Mouse (Mus musculus) liver, adult (tissue): ENCODE data around the gene Aebp1.

Experiments used
- GATA4 ChIP-seq: IDR thresholded peaks from 2 replicates; pipeline ENCODE4 v1.6.1; 2014; ENCODE audit warnings: mild to moderate bottlenecking, low read length; ENCODE audit not compliant: insufficient replicate concordance

Aebp1 gene

DNA sequence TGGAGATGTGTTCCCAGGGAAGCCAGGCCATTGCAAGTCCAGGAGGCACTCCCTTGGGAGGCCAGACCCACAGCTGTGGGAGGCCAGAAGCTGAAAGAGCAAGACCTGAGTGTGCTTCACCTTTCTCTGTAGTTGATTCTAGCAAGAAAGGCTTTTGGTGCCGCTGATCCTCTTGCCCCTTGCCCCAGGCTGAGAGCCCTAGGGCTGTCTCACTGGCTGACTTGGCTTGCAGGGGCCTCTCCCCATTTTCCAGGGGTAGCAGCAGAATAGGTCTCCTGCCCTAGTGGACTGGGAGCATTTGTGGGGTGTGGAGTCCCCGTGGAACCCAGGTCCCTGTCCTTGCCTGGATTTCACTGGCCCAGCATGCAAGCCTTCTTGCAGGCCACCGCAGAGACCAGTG lies 39.6 kb downstream of the Aebp1 start:
- no peak for TF ChIP-seq GATA4

DNA sequence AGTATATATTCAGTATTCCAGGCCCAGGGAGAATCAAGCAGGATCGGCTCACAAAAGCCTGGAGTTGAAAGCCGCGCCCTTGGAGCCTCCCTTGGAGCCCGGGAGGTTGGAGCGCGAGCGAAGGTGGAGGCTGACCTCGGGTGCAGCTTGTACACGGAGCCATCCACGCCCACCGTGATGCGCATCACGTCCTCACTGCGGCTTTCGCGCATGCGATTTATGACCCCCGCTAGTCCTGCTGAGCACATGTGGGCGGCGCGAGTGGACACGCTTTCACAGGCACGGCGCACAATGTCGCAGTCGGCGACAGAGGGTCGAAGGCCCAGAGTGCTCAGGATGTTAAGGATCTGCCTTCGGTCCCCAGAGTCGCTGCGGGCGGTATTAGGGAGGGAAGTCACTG lies 40.2 kb downstream of the Aebp1 start:
- TF ChIP-seq GATA4: no peak

DNA sequence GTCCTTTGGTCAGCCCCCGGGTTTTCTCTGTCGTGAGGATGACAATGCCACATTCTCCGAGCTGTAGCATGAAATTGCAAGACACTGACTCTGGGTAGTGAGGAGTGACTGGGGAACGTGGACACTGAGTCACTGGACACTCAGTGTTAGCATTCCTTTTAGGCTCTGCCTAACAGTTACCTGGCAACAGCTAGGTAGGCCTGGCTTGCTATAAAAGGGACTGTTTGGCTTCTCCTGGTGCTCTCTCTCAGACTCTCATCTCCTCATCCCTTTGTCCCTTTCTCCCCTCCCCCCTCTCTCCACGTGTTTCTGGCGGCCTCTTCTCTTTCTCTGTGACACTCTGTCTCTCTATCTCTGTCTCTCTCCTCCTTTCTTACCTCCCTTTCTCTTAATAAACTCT lies 40.6 kb downstream of the Aebp1 start:
- TF ChIP-seq GATA4: no peak

DNA sequence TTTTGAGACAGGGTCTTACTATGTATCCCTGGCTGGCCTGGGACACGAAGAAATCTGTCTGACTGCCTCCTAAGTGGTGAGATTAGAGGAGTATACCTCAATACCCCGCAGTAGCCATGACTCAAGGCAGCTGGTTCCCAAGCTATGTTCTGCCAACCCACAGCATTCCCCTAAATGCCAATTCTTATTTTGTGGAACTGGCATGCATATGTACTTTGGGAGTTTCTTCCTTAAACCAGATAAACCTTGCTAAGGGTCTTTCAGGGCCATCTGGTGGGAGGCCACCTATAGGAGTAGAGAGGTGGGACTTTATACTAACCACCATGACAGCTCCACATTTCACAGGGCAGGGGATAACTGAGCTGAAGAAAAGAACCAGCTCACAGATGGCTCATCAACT lies 42.1 kb downstream of the Aebp1 start:
- TF ChIP-seq GATA4: no peak

DNA sequence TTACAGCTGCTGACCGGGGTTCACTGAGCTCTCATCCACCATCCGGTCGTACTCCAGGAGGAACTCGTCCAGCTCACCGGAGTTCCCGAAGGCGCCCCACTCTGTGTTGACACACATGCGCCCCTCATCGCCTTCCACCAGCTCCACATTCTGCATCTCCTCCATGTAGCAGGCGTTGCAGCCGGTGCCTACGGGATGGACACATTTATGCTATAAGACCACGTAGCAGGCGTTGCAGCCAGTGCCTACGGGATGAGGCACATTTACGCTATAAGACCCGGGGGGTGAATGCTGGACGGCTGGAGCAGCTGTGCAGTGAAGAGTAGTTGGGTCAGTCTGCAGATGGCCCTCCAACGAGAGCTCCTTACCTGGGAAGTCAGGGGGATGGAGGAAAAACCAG lies 42.6 kb downstream of the Aebp1 start:
- TF ChIP-seq GATA4: no peak

DNA sequence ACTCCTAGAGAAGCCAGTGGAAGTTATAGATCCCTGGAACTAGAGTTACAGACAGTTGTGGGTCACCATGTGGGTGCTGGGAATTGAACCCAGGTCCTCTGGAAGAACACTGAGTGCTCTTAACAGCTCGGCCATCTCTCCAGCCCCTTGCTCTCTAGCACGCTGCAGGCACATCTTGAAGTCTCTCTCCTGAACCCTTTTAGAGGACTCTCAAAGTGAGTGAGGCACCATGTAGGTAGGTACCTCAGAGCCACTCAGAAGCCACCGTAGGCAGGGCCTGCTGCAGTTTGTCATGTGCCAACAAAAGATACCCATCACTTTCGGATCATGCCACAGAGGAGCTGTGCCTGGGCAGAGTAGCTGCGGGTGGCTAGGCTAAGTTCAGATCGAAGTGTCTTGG lies 43.1 kb downstream of the Aebp1 start:
- no peak for TF ChIP-seq GATA4

DNA sequence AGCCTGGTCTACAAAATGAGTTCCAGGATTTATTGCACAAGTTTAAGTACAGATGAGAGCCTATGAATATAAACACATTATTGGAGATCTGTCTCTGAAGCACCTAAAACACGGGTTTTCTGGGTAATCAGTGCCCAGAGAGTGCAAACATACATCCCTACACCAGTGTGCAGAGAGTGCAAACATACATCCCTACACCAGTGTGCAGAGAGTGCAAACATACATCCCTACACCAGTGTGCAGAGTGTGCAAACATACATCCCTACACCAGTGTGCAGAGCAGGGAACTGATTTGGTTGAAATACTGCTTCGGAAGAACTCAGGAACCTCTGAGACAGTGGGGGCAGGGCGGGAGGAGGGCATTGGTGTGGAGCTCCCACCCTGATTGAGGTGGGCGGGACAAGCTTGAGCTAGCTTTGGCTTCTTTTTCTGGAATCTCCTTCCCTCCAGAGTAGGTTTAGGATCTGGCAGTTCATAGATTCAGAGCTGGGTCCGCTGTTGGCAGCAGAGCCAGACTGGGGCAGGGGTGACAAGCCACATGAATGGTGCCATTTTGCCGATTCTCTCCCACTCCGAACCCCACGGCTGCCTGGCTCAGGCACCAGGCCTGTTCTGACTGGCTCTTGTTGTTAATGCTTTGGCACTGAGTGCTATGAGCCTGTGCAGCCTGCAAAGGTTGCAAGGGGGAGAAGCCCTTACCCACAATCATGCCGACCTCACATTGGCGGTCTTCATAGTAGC lies 44.2 kb downstream of the Aebp1 start:
- TF ChIP-seq GATA4: no peak

DNA sequence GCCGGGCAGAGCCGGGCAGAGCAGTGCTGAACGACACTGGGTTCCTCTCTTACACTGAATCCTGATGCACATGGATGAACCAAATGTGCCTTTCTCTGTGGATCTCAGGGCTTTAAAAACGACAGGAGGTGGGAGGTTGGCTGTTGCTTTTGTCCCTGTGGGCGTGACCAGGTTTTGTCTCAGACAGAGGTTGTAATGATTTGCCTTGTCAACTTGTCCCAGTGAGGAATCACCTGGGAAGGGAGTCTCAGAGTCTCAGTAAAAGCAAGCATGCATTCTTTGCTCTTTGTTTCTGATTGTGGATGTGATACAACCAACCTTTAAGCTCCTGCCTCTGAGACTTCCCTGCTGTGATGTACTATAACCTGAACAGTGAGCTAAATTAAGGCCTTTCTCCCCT lies 45.3 kb downstream of the Aebp1 start:
- TF ChIP-seq GATA4: no peak

DNA sequence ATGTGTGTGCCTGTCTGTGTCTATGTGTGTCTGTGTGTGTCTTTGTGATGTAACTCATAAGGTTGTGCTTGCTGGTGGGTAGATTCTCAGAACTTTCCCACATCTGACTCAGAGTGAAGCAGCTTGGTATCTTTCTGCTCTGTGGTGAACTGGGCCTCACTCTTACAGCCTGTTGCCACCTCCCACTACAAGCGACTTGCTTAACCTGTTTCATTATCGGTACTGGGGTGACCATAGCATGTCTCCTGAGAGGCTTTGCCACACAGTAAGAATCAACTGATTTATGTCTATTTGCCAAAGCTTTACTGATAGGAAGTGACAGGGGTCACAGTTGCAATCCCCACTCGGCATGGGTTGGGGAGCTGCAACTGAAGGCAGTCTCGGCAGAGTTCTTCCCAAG lies 46.9 kb downstream of the Aebp1 start:
- no peak for TF ChIP-seq GATA4

DNA sequence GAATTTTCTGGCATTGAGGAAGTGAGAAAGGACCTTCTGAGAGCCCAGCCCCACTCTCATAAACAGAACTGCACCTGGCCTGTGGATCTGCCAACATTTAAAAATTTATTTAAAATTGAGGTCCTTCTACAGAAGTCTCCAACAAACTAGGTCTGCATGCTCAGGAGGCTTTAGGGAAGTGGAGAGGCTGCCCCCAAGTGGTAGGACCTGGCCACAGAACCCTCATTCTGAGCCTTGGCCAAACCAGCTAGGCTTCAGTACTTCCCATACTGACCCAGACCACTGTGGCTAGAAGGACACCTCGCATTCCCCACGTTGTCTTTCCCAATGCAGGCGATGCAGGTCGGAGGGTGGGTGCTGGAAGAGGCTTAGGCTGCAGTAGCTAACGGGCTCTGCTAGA lies 50.9 kb downstream of the Aebp1 start:
- no peak for TF ChIP-seq GATA4

DNA sequence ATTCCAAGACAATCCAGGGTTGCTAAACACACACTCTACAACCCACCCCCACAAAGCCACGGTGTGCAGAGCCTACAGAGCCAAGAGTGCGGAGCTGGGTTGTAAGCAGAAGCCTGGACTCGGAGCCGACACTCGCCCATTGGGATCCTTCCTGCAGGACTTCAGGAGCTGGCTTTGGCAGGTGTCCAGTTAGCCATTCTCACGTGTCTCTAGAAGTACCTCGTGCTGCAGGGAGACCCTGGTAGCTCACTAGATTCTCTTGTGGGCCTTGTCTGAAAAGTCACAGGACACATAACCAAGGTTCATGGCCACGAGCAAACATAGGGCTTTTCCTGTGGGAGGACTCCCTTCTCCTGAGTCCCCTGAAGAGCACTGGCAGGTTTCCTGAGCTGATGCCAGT lies 51.5 kb downstream of the Aebp1 start:
- no peak for TF ChIP-seq GATA4

DNA sequence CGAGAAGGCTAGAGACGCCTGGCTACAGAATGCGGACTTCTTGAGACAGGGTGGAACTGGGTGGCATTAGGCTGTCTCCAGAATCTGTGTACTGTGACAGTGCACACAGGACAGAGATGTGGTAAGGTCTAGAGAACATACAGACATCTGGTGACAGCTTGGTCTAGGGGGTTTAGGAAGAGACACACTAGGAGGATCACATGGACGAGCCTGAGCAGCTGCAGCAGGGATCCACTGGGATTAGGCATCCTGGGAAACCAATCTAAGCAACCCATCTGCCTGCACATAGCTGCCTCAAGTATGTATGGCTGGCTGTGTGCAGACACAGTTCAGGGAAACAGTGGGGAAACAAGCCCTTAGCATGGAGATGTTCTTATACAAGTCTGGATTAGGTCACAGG lies 52.2 kb downstream of the Aebp1 start:
- no peak for TF ChIP-seq GATA4

DNA sequence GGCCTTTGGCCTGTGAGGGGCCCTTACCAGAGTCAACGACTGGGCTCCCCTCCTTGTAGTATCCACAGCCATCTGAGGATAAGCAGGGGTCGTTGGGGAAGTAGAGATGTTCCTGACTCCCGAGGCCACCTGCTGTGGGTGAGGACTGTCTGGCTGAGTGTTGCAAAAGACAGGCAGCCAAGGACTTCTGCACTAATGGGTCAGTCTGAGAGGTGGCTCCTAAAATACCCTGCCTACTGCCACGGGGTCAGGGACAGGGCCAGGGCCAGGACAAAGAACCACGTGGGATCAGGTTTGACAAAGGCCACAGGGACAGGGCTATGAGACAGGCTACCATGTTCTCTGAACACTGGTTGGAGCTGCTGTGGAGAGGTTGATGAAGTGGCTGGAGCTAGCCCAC lies 53.2 kb downstream of the Aebp1 start:
- no peak for TF ChIP-seq GATA4

DNA sequence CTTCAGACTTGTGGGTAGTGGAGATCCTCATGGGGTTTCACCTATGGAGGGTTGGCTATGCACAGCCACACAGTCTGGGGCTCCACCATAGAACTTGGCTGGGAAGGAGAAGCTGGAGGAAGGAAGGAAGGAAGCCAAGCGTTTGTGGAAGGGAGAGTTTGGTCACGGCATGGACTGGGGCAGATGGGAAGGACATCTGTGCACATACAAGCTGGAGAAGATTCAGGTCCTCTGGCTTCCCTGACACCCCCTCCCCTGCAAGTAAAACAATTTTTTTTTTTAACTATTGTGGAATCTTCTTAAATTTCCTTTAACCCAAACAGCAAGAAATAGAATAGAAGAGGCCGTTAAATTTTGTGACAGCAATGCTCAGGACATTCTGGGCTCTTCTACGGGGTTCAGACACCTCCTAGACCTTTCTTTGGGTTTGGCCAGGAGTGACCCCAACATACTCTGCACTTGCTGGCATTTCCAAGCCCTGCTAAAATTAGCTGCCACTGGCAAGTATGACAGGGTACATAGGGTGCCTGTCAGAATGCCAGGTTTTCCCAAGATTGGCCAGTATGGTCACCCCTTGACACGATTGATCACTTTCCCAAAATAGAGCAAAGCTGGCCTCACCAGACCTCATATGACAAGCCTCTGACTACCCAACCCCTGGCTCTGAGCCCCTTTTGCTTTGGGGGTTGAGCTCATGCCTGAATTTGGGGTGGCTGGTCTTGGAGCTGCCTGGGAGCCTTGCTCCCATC lies 53.9 kb downstream of the Aebp1 start:
- TF ChIP-seq GATA4: no peak

DNA sequence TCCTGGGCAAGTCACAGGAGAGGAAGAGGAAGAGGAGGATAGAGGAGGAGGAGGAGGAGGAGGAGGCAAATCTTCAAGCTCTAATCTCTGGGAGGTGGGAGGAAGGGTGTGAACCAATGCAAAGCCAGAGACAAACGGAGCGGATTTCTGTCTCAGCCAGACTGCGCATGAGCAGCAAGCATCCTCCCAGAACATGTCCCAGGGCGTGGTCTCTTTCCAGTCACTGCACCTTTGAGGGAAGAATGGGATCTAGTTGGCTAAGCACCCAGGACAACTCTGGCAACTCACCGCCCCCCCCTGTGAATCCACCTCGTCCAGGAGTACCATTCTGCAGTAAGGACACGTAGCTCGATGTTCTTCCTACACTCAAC lies 54.4 kb downstream of the Aebp1 start:
- no peak for TF ChIP-seq GATA4

DNA sequence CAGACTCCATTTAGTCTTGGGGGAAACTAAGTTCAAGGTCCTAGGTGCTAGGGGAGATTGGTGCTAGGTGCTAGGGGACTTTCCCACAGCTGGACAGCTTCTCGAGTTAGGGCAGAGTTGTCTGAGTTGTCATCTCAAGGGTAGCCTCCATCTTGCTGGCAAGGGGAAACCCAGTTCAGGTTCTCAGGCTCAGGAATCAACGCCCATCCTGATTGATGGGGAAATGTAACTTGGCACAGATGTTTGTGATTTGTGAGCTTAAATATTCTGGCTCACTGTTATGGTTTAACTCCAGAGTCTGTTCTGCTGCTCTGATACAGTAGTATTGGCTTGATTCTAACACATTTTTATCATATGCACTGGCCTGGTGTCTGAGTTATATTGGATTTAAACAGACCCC lies 56.4 kb downstream of the Aebp1 start:
- no peak for TF ChIP-seq GATA4

DNA sequence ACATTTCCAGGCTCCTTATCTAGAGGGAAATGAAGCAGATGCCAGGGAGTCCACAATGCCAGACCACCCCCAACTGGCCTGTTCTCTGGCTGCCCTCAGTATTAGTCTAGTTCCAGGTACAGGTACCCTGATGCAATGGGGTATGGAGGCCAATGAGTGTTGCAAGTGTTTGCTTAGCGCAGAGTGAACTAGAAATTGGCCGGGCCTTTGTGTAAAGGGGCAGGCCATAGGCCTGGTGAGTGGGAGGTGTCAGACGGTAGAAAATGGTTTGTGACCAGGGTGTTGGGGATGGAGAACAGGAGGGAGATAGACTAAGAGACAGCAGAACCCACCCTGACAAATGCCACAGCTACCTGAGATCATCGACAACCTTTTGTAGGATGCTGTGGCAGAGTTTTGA lies 57.9 kb downstream of the Aebp1 start:
- peak; percentile 89 for TF ChIP-seq GATA4
